Mouse (Mus musculus) induced T-regulatory cell, adult 2 months (primary cell): ENCODE measurements around the gene Cd27.
A peak's percentile ranks its signal among the peaks of the same experiment; 100 is the strongest.

Experiments used
- DNase-seq: peaks from one replicate; pipeline ENCODE4 v3.0.0-alpha.2; 2012; ENCODE audit warnings: low read depth

Gene Cd27

GRCm38 (mm10) chr6:125244551-125244950 is 7.7 kb upstream of the Cd27 start:
- peak; percentile 57 for DNase-seq

GRCm38 (mm10) chr6:125241566-125241965 is 4.8 kb upstream of the Cd27 start:
- peak; percentile 88 for DNase-seq

DNA sequence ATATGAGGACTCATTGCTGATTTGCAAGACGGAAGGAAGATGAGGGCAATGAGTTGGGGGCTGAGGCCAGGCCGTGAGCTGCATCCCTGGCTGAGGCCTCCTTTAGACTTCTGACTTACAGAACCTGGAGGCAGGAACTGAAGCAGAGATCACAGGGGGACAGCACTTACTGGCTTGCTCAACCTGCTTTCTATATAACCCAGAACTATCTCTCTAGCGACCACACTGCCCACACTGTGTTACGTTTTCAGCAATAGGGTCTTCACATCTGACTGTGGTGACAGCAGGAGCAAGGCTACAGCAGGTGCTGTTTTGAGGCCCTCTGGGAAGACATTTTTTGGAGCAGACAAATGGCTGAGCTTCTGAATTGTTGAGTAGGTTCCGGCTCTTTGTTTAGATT is 3.8 kb upstream of the Cd27 start:
- no peak for DNase-seq

DNA sequence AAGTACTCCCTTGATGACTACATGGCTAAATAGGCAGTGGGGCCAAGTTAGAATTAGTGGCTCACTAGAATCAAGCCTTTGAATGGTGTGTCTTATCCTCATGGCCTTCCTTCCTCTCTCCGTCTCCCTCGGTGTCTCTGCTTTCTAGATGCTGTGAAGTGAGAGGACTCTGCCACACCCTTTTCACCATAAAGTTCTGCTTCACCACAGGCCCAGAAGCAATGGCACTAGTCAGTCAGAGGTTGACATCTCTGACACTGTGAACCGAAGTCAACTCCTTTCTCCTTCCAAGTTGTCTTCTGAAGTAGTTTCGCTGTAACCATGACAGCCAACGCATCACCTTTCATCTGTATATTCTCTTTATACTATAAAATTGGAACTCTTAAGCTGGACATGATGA is 2.7 kb upstream of the Cd27 start:
- peak; percentile 60 for DNase-seq

GRCm38 (mm10) chr6:125238396-125238795 is 1.6 kb upstream of the Cd27 start:
- DNase-seq, result peak; percentile 77

DNA sequence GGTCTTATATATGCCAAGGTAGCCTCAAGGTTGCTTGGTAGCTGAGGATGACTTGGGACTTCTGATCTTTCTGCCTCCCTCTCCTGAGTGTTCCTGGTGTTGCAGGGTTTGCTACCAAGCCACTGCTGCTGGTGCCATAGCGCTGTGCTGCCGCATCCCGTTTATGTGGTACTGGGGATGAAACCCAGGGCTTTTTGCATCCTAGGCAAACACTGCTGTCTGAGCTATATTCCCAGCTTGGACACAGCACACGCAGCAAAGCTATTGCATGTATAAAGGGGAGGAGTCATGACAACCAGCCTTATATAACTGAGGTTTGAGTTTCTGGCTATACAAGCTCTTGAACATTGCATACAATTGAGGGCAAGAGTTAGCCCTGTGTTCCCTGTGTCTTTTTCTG is 611 bp upstream of the Cd27 start:
- peak; percentile 79 for DNase-seq

DNA sequence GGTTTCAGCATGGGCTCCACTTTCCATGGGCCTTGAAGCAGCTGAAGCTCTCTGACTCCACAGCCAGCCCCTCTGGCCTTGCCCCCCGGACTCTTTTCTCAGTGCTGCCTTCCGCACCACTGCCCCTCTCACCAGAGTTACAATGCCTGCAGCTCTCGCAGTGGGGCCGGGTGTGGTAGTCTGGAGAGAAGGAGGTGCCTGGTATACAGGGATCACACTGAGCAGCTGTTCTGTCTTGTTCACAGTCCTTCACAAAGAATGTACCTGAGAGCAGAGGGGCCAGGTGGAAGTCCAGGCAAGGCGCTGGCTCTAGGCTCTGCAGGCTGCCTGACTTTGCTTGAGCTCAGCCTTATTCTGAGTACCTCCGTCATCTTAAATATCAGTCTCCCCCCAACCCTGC is 469 bp downstream of the Cd27 start:
- no peak for DNase-seq

DNA sequence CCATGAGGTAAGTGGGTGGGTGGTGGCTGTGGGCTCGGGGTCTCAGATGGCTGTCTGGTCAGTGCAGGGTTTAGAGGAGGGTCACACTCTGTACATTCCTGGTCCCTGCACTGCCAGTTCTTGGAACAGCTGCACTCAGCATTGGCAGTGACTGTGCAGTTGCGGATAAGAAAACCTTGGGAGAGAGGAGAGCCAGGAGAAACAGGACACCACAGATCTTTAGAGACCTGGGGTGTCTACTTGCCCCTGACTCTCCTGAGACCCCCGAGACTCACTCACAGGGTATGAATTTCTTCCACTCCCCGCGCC is 2.3 kb downstream of the Cd27 start:
- no peak for DNase-seq

DNA sequence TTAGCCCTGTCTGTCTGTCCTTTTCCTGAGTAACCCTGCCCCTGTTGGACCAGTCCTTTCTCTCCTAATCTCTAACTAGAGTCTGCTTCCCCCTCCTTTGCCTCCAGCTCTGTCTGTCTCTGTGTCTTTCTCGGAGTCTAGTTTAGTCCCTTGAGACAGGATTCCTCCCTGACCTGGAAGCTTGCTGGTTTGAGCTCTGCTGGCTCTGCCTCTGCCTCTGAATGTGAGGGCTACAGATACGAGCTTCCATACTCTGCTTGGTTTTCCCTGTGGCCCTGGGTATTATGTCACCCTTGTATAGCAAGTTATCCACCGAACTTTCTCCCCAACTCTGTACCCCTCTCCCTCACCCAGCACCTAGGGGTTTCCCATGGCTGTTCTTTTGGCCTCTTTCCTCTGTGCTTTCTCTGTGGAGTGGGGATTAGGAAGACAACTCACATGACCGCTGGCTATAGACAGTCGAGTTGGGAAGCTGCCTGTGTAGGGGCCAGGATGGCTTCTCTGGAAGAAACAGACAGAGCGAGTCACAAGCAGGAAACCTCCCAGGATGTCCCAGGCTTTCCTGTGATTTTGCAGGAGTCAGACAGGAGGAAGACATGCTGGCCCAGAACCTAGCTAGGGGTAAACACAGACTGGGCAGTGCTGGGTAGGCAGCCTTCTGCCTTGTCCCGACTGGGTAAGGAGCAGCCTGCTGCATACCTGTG is 2.8 kb downstream of the Cd27 start:
- peak; percentile 55 for DNase-seq

DNA sequence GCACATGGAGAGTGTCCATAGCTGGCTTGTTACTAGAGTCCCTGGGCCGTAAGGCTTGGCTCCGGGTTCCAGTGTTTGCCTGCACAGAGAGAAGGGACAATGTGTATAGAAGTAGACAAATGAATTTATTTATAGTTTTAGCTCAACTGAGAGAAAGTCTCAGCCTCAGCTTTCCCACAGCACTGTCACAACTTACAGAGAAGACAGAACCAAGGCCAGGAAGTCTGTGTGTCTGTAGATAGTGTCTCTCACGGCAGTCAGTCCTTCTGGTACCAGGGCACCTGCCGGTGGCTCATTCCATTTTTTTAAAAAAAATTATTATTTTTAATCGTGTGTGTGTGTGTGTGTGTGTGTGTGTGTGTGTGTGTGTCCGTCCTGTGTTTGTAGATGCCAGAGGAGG is 4.3 kb downstream of the Cd27 start:
- DNase-seq, result no peak

DNA sequence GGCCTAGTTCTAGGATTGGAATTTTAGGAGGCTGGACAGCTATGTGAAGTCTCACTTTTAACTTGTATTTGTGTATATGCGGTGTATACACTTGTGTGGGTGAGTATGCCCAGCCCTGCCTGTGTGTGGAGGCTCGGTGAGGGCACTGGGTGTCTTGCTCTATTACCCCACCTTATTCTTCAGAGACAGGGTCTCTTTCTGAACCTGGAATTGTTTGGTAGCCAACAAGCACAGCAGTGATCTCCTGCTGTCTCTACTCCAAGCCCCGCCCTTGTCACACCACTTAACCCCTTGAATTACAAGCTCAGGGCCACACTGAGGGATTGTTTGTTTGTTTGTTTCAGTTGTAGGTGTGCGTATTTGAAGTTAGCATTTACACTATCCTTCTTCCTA is 4.8 kb downstream of the Cd27 start:
- DNase-seq, result no peak

- peak; percentile 90 for DNase-seq
These were observed 5.4 kb downstream of the Cd27 start, which contains the start of gene Tapbpl for GRCm38 (mm10) chr6:125231117-125232044. Gene Tapbpl, minus strand, starts transcription at chr6:125231860.

DNA sequence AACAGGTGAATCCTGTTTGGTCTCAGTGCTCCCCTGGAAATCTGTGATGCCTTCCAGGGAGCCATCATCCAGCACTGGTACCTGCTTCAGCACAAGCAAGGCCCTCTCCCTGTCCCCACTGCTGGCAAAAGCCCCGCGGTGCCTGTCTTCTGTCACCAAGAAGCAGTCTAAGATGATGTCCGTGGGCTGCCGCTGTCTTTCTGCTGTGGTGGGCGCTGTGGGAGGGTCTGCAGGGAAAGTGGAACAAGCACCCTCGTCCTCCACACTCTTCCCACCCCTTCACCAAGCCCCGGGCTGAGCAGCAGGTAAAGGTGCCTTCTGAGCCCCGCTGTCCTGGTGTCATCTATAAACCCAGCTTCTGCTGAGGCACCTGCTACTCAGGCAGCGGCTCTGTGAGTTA is 6.2 kb downstream of the Cd27 start:
- no peak for DNase-seq

DNA sequence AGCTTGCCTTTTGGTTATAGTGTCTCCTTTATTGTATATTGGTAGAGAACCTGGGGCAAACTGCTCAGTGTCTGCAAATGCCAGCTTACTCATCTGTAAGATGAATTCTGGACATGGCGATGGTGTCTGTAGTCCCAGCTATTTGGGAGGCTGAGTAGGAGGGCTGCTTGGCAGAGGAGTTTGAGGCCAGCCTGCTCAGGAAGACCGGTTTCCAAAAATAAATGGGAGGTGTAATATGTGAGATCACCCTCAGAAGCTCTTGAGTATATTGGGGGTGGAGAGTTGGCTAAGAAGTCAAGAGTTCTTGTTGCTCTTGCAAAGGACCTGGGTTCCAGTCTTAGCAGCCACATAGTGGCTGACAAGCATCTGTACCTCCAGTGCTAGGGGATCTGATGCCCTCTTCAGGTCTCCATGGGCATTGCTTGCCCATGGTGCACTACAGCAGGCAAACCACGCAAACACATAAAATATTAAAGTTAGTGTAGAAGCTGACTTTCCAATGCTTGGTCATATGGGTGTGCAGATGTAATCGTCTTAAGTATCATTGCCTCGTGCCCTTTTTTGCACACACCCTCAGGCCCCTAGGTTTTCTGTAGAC is 11.2 kb downstream of the Cd27 start:
- DNase-seq, result peak; percentile 71

DNA sequence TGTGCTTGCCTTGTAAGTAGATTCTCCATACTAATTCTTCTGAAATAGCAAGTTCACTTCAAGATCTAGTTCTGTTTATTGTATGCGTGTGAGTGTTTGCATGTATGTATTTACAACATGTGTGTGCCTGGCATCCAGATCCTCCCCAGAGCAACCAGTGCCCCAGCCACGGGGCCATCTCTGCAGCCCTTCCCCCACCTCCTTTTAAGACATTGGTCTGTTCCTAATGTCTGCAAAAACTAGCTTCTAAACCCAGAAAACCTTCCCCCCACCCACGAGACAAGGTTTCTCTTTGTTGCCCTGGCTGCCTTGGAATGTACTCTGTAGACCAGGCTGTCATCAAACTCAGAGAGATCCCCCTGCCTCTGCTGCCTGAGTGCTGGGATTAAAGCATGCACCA is 14.2 kb downstream of the Cd27 start:
- no peak for DNase-seq

GRCm38 (mm10) chr6:125222146-125222545 is 14.7 kb downstream of the Cd27 start:
- peak; percentile 93 for DNase-seq

DNA sequence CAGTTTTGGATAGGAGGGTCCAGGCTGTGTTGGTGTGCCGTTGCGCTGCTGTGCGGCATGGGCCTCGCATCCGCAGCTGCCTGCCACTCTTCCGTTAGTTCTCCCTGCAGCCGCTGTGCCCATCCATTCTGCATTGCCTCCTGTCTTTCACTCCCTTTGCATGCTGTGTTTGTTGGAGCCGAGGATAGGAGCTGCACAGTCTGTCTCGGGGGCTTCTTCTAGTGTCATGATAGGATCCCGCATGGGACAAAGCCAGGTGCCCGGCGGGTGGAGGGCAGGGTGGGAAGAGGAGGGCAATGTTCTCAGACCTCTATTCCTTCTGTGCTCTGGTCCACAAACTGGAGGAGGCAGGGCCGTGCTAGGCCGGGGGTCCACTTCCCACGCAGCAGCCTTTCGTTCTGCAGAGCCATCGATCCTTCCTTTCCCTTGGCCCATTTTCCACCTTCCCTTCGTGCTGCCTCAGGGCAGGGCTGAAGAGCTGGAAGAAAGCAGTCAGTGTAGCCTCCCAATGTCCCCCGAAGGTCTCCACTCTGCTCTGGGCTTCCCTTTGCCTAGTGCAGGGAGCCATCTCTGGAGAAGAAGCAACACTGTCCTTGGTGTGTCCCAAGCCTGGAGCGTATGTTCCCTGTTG is 15.6 kb downstream of the Cd27 start:
- no peak for DNase-seq

- DNase-seq, result peak; percentile 91
These were observed 17.8 kb downstream of the Cd27 start for GRCm38 (mm10) chr6:125218963-125219362.

- no peak for DNase-seq
These were observed 18.9 kb downstream of the Cd27 start for GRCm38 (mm10) chr6:125217899-125218298.

GRCm38 (mm10) chr6:125216898-125217297 is 19.9 kb downstream of the Cd27 start:
- peak; percentile 24 for DNase-seq

GRCm38 (mm10) chr6:125215148-125215954 is 21.5 kb downstream of the Cd27 start, which contains the start of gene Vamp1:
Gene Vamp1, plus strand, starts transcription at chr6:125215551.
- DNase-seq, result peak; percentile 98

- DNase-seq, result peak; percentile 25
These were observed 23.1 kb downstream of the Cd27 start for GRCm38 (mm10) chr6:125213715-125214114.
